In the genomic region with DNA sequence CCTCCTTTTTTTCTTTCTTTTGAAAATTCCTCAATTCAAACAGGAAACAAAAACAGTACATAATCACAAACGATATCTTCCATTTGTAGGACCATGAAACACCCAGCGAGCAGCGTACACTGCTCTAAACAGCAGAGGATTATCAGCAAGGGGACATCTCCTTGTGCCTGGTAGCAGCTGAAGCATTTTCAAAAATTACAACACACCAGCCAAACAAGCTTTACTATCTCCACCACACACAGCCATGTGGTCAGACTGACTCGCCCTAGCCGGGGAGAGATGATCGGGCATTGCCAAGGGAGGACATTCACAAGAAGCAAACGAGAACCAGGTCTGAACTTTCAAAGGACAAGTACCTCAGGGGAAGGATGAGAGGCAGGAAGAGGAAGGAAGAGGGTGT, we compare ENCODE assay signal across 10 mouse cellular contexts. TPM values are rescaled to one million over a fixed set of nuclear protein-coding genes. Genes with fewer than 3 reads are reported as not detected.
DNase-seq lines count a peak whose midpoint lies in the region; ATAC-seq and TF ChIP-seq lines count a peak whose summit lies in the region.
"Had no signal": no experiment of that assay in that cellular context is flagged by ENCODE, and none has a peak within 500 bp of the region (broad histone marks: within the 10 kb centered on the region; RNA-seq: fewer than 3 reads in every experiment).

No protein-coding gene starts in this region.

- no peak overlapping the region for H3K27ac ChIP-seq in heart, embryonic 15.5 days
- H3K27ac ChIP-seq in MEL (ENCODE audit: control insufficient read depth, low read depth, low read length) = peak overlapping the region; percentile 99
- H3K27ac ChIP-seq in embryonic facial prominence, embryonic 15.5 days (replicated peaks) = peak overlapping the region; percentile 51
- peak overlapping the region; percentile 94 for H3K27ac ChIP-seq in liver, embryonic 15.5 days (replicated peaks)
- H3K27ac ChIP-seq: forebrain, embryonic 15.5 days; left cerebral cortex, adult 2 months had no signal

- WGBS in heart, embryonic 15.5 days = 57% methylated on average over 7 of the region's 7 CpGs
- 78% methylated on average over 7 of the region's 7 CpGs for WGBS in embryonic facial prominence, embryonic 15.5 days
- 14% methylated on average over 7 of the region's 7 CpGs for WGBS in liver, embryonic 15.5 days (ENCODE audit: insufficient replicate concordance)

- H3K4me3 ChIP-seq in heart, embryonic 15.5 days = peak overlapping the region; percentile 6; the same call in 1 of the 2 replicates
- H3K4me3 ChIP-seq in MEL (ENCODE audit: control insufficient read depth in 1 of 2, insufficient read depth in 1 of 2, low read depth in 2 of 2, low read length in 2 of 2) = peak overlapping the region; percentile 37 to 50
- no peak overlapping the region for H3K4me3 ChIP-seq in embryonic facial prominence, embryonic 15.5 days (replicated peaks)
- peak overlapping the region; percentile 75 for H3K4me3 ChIP-seq in liver, embryonic 15.5 days (replicated peaks)
- H3K4me3 ChIP-seq: forebrain, embryonic 15.5 days; left cerebral cortex, adult 2 months had no signal

- TF ChIP-seq CTCF in MEL (IDR thresholded peaks at IDR 0.05 in 2 of 3, conservative IDR thresholded peaks at IDR 0.05 in 1 of 3; ENCODE audit: control insufficient read depth in 1 of 3, insufficient read depth in 1 of 3, low read depth in 2 of 3, low read length in 3 of 3, poor library complexity in 1 of 3, severe bottlenecking in 1 of 3) = no peak

- no peaks in the 10 kb centered on the region for H3K9me3 ChIP-seq in heart, embryonic 15.5 days (replicated peaks)
- no peaks in the 10 kb centered on the region for H3K9me3 ChIP-seq in MEL (replicated peaks; ENCODE audit: insufficient read depth, low read length)
- no peaks in the 10 kb centered on the region for H3K9me3 ChIP-seq in embryonic facial prominence, embryonic 15.5 days (replicated peaks)
- no peaks in the 10 kb centered on the region for H3K9me3 ChIP-seq in liver, embryonic 15.5 days (replicated peaks)
- H3K9me3 ChIP-seq: forebrain, embryonic 15.5 days had no signal

- no peak for TF ChIP-seq RAD21 in MEL (IDR thresholded peaks at IDR 0.05; ENCODE audit: low read depth, low read length)

- peak; percentile 76 to 88 for TF ChIP-seq EP300 in MEL (IDR thresholded peaks at IDR 0.05; ENCODE audit: low read depth in 1 of 2, low read length in 2 of 2)

- no peak for ATAC-seq in heart, embryonic 15.5 days (replicated peaks; ENCODE audit: insufficient number of reproducible peaks, insufficient read depth, low FRiP score, low read depth)
- no peak for ATAC-seq in embryonic facial prominence, embryonic 15.5 days (ENCODE audit: insufficient number of reproducible peaks, low FRiP score, low TSS enrichment, low read depth)
- peak; percentile 51 for ATAC-seq in liver, embryonic 15.5 days (ENCODE audit: insufficient read depth)
- ATAC-seq: forebrain, embryonic 15.5 days had no signal

- DNase-seq in heart, adult 11 months = no peak
- DNase-seq in MEL (ENCODE audit: low read depth, low spot score) = peak; percentile 88
- no peak for DNase-seq in urinary bladder, postnatal 4 days (ENCODE audit: low spot score in 2 of 2)
- DNase-seq in urinary bladder, postnatal 14 days (ENCODE audit: low spot score) = no peak
- DNase-seq in lung, postnatal 14 days = no peak

- H3K36me3 ChIP-seq in heart, embryonic 15.5 days = no peaks in the 10 kb centered on the region
- peaks cover 0 to 50% of the 10 kb centered on the region in 2 experiments; a peak in 2 of 4 replicates for H3K36me3 ChIP-seq in MEL (ENCODE audit: control insufficient read depth in 1 of 2, insufficient read depth in 2 of 2, low read length in 2 of 2)
- no peaks in the 10 kb centered on the region for H3K36me3 ChIP-seq in embryonic facial prominence, embryonic 15.5 days
- peaks cover 11% of the 10 kb centered on the region; the same call in 1 of the 2 replicates for H3K36me3 ChIP-seq in liver, embryonic 15.5 days (replicated peaks)
- H3K36me3 ChIP-seq: forebrain, embryonic 15.5 days had no signal

- no peaks in the 10 kb centered on the region for H3K27me3 ChIP-seq in heart, embryonic 15.5 days
- H3K27me3 ChIP-seq in MEL (ENCODE audit: control insufficient read depth in 1 of 2, insufficient read depth in 2 of 2, low read length in 2 of 2) = no peaks in the 10 kb centered on the region
- no peaks in the 10 kb centered on the region for H3K27me3 ChIP-seq in embryonic facial prominence, embryonic 15.5 days
- no peaks in the 10 kb centered on the region for H3K27me3 ChIP-seq in liver, embryonic 15.5 days
- H3K27me3 ChIP-seq: forebrain, embryonic 15.5 days had no signal

- TF ChIP-seq POLR2A in MEL (IDR thresholded peaks at IDR 0.05; ENCODE audit: control insufficient read depth in 1 of 2, insufficient read depth in 1 of 2, low read depth in 1 of 2, low read length in 2 of 2, poor library complexity in 1 of 2) = no peak; a peak in 1 of 4 replicates

- H3K79me2 ChIP-seq in MEL (ENCODE audit: control insufficient read depth, insufficient read depth, low read length, poor library complexity) = peaks cover 33% of the 10 kb centered on the region

- H3K4me2 ChIP-seq in heart, embryonic 15.5 days = peak overlapping the region; percentile 75
- H3K4me2 ChIP-seq in embryonic facial prominence, embryonic 15.5 days (replicated peaks) = peak overlapping the region; percentile 76; the same call in 1 of the 2 replicates
- peak overlapping the region; percentile 97 for H3K4me2 ChIP-seq in liver, embryonic 15.5 days

- H3K9ac ChIP-seq in heart, embryonic 15.5 days = no peak overlapping the region
- peak overlapping the region; percentile 52 for H3K9ac ChIP-seq in MEL (ENCODE audit: control insufficient read depth, low read depth, low read length, poor library complexity, severe bottlenecking)
- no peak overlapping the region for H3K9ac ChIP-seq in embryonic facial prominence, embryonic 15.5 days
- peak overlapping the region; percentile 87 for H3K9ac ChIP-seq in liver, embryonic 15.5 days
- H3K9ac ChIP-seq: forebrain, embryonic 15.5 days had no signal

- peaks cover 62% of the 10 kb centered on the region for H3K4me1 ChIP-seq in heart, embryonic 15.5 days (replicated peaks)
- peaks cover 21 to 49% of the 10 kb centered on the region in 2 experiments for H3K4me1 ChIP-seq in MEL (ENCODE audit: control insufficient read depth in 1 of 2, insufficient read depth in 2 of 2, low read length in 2 of 2)
- peaks cover 58% of the 10 kb centered on the region for H3K4me1 ChIP-seq in embryonic facial prominence, embryonic 15.5 days
- peaks cover 73% of the 10 kb centered on the region for H3K4me1 ChIP-seq in liver, embryonic 15.5 days (replicated peaks)

TF ChIP-seq in MEL, 35 proteins besides CTCF, POLR2A, EP300 and RAD21:
- TF ChIP-seq ZNF384 (IDR thresholded peaks at IDR 0.05; ENCODE audit: low read depth, low read length) = 0 out of 2 replicates have a peak, but pooled peaks have one; percentile 31
- peak; percentile 89 for TF ChIP-seq TAL1 (IDR thresholded peaks at IDR 0.05; ENCODE audit: low read length)
- no peak for TF ChIP-seq BHLHE40 (IDR thresholded peaks at IDR 0.05; ENCODE audit: borderline replicate concordance, low read depth, low read length)
- TF ChIP-seq ZC3H11A (IDR thresholded peaks at IDR 0.05; ENCODE audit: low read depth, low read length) = no peak
- no peak for TF ChIP-seq USF2 (IDR thresholded peaks at IDR 0.05; ENCODE audit: borderline replicate concordance in 1 of 2, insufficient read depth in 1 of 2, low read depth in 1 of 2, low read length in 2 of 2)
- TF ChIP-seq HCFC1 (IDR thresholded peaks at IDR 0.05; ENCODE audit: low read depth, low read length) = no peak
- no peak for TF ChIP-seq MEF2A (IDR thresholded peaks at IDR 0.05; ENCODE audit: extremely low read depth, insufficient replicate concordance, low read depth, low read length, poor library complexity, severe bottlenecking)
- TF ChIP-seq JUND (IDR thresholded peaks at IDR 0.05; ENCODE audit: low read depth, low read length) = no peak
- no peak for TF ChIP-seq KAT2A (conservative IDR thresholded peaks at IDR 0.05; ENCODE audit: low read depth, low read length)
- TF ChIP-seq GABPA (IDR thresholded peaks at IDR 0.05; ENCODE audit: low read depth, low read length) = no peak
- peak; percentile 69 for TF ChIP-seq SIN3A (IDR thresholded peaks at IDR 0.05; ENCODE audit: low read length)
- TF ChIP-seq ZKSCAN1 (IDR thresholded peaks at IDR 0.05; ENCODE audit: low read depth, low read length) = no peak
- TF ChIP-seq RCOR1 (IDR thresholded peaks at IDR 0.05; ENCODE audit: low read depth, low read length) = no peak
- peak; percentile 82 for TF ChIP-seq MYC (IDR thresholded peaks at IDR 0.05; ENCODE audit: low read depth, low read length)
- TF ChIP-seq ZMIZ1 (IDR thresholded peaks at IDR 0.05; ENCODE audit: low read depth, low read length) = no peak
- TF ChIP-seq MAZ (IDR thresholded peaks at IDR 0.05; ENCODE audit: low read depth, low read length) = no peak
- 0 out of 2 replicates have a peak, but pooled peaks have one; percentile 61 for TF ChIP-seq TBP (IDR thresholded peaks at IDR 0.05; ENCODE audit: low read depth, low read length)
- peak; percentile 78 for TF ChIP-seq MXI1 (IDR thresholded peaks at IDR 0.05; ENCODE audit: low read depth, low read length)
- TF ChIP-seq CHD1 (IDR thresholded peaks at IDR 0.05; ENCODE audit: low read depth, low read length) = no peak
- TF ChIP-seq ETS1 (IDR thresholded peaks at IDR 0.05; ENCODE audit: low read depth, low read length) = peak; percentile 93
- peak; percentile 80 for TF ChIP-seq GATA1 (IDR thresholded peaks at IDR 0.05; ENCODE audit: low read depth, low read length)
- no peak for TF ChIP-seq MYB (IDR thresholded peaks at IDR 0.05; ENCODE audit: low read depth, low read length)
- peak; percentile 87 for TF ChIP-seq TCF12 (IDR thresholded peaks at IDR 0.05; ENCODE audit: low read depth, low read length)
- TF ChIP-seq POLR2AphosphoS5 (IDR thresholded peaks at IDR 0.05; ENCODE audit: borderline replicate concordance, low read depth, low read length) = no peak
- no peak for TF ChIP-seq POLR2AphosphoS2 (IDR thresholded peaks at IDR 0.05; ENCODE audit: low read length)
- peak; percentile 66; the same call in 1 of the 2 replicates for TF ChIP-seq MAX (IDR thresholded peaks at IDR 0.05; ENCODE audit: low read length)
TF ChIP-seq in MEL: peak in this region for 10.

RNA-seq across cellular contexts. Expression of gene Usp46, which starts 3.4 kb away (rescaled TPM):
- 25.6 and 26.9 TPM in 2 replicates for polyA plus RNA-seq in heart, embryonic 15.5 days (2015; fragmentation: Nextera tagmentation; extraction: Ambion mirVana)
- total RNA-seq in MEL (2012; rRNA removed) = 12.9 and 14.5 TPM in 2 replicates
- 10 to 100 TPM in 1 of 2 experiments, not detected in 1; 23.6 TPM for polyA plus RNA-seq in MEL (2012; ENCODE audit: insufficient read depth in 1 of 2, insufficient read length in 2 of 2, low read depth in 1 of 2, low replicate concordance in 2 of 2, missing spikeins in 1 of 2)
- 27.2 and 30.3 TPM in 2 replicates for polyA plus RNA-seq in embryonic facial prominence, embryonic 15.5 days (2015; fragmentation: Nextera tagmentation; extraction: Ambion mirVana)
- 19.6 and 20.9 TPM in 2 replicates for polyA plus RNA-seq in liver, embryonic 15.5 days (2015; fragmentation: Nextera tagmentation; extraction: Ambion mirVana)

Comparison
In these comparisons a context has a peak if more than half of its experiments do, and no peak if none do; other contexts are left out.
1. H3K9ac ChIP-seq: peak in MEL (single experiment) and liver, embryonic 15.5 days (single experiment); none in heart, embryonic 15.5 days (single experiment) and embryonic facial prominence, embryonic 15.5 days (single experiment).
2. Peak in every context shown above with its lines, with median percentiles within 50 percentile points of each other: H3K4me2 ChIP-seq.